Mouse (Mus musculus) cortical plate, adult 2 months (tissue): ENCODE data around the gene Hyal3.

ENCODE experiments used
- CTCF ChIP-seq: fragments of 200-500 bp; IDR thresholded peaks from 2 replicates; pipeline ENCODE4 v1.5.1; 2011; ENCODE audit warnings: mild to moderate bottlenecking, control low read depth, low read length; ENCODE audit not compliant: insufficient read depth; ENCODE audit errors: extremely low read depth
- POLR2A ChIP-seq: fragments of 200-500 bp; IDR thresholded peaks from 2 replicates; pipeline ENCODE4 v1.6.1; 2011; ENCODE audit warnings: mild to moderate bottlenecking, low read length, control low read depth; ENCODE audit not compliant: insufficient read depth; ENCODE audit errors: extremely low read depth

- peak; percentile 83 for TF ChIP-seq CTCF
- no peak for TF ChIP-seq POLR2A
Measured at GRCm38 (mm10) chr9:107626844-107627277, 46.2 kb downstream of the Hyal3 start.
